Mouse (Mus musculus) liver, embryonic 12.5 days (tissue): ENCODE results near the gene Fbxo6. TPM values are rescaled to one million over a fixed set of nuclear protein-coding genes. Genes with fewer than 3 reads are reported as not detected.

Source experiments
- ATAC-seq: fragments of 200-750 bp; cut with Nextera tagmentation; 2 replicates; pipeline ENCODE4 v1.8.0; 2017; ENCODE audit warnings: moderate number of reproducible peaks, mild to moderate bottlenecking, moderate library complexity
- H3K27ac ChIP-seq: fragments of 300-500 bp; sonication (generic); 2 replicates; pipeline ENCODE4 v1.5.1; 2016; ENCODE audit warnings: mild to moderate bottlenecking
- H3K27me3 ChIP-seq: fragments of 300-500 bp; sonication (generic); replicated peaks from 2 replicates; pipeline ENCODE4 v1.6.1; 2016; ENCODE audit warnings: mild to moderate bottlenecking, moderate library complexity
- H3K36me3 ChIP-seq: fragments of 300-500 bp; sonication (generic); 2 replicates; pipeline ENCODE4 v1.6.1; 2016; ENCODE audit warnings: mild to moderate bottlenecking, moderate library complexity
- H3K4me1 ChIP-seq: fragments of 300-500 bp; sonication (generic); 2 replicates; pipeline ENCODE4 v1.6.1; 2016
- H3K4me2 ChIP-seq: fragments of 300-500 bp; sonication (generic); 2 replicates; pipeline ENCODE4 v1.6.1; 2016; ENCODE audit warnings: mild to moderate bottlenecking, moderate library complexity
- H3K4me3 ChIP-seq: fragments of 300-500 bp; sonication (generic); 2 replicates; pipeline ENCODE4 v1.5.1; 2016; ENCODE audit warnings: mild to moderate bottlenecking, moderate library complexity
- H3K9ac ChIP-seq: fragments of 300-500 bp; sonication (generic); 2 replicates; pipeline ENCODE4 v1.6.1; 2016; ENCODE audit warnings: mild to moderate bottlenecking, moderate library complexity
- H3K9me3 ChIP-seq: fragments of 300-500 bp; sonication (generic); replicated peaks from 2 replicates; pipeline ENCODE4 v1.6.1; 2016; ENCODE audit warnings: mild to moderate bottlenecking, moderate library complexity
- WGBS: fragments of 180-500 bp; shearing (Covaris S2); methylation state at CpG from one replicate; pipeline ENCODE4 v1.1.7; 2016; ENCODE audit not compliant: insufficient replicate concordance; 5-methylcytosine and 5-hydroxymethylcytosine counted together
- microRNA-seq: library from miRNA; unstranded; fragments of <30 nt; microRNA quantifications from one replicate; pipeline ENCODE4, GENCODE M21; 2017
- polyA plus RNA-seq: library from polyadenylated mRNA; unstranded; fragments of >200 nt; fragmentation: Nextera tagmentation; extraction: Ambion mirVana; gene quantifications from 2 replicates; pipeline ENCODE4 v1.2.1, GENCODE M21; 2016

Fbxo6 gene
- polyA plus RNA-seq, 1 experiment from 2014 or later, result 28.7 TPM

DNA sequence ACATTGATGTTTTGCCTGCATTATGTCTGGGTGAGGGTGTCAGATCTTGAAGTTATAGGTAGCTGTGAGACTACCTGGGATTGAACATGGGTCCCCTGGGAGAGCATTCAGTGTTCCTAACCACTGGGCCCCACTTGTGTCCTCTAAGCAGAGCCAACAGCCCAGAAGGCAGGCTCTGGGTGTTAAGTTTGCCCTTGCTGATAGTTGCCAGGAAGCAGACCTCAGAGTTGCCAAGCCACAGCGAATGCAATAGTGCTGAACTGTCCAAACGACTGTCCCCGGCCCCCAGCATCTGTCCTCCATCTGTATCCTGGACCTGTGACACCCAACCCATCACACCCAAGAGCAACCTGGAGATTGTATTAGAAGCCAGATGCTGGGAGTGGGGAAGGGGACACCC is 53.3 kb downstream of the Fbxo6 start:
- no peak overlapping the region for H3K27ac ChIP-seq
- no peaks in the 10 kb centered on the region for H3K9me3 ChIP-seq
- H3K4me2 ChIP-seq, result no peak overlapping the region
- no peak for ATAC-seq
- H3K4me3 ChIP-seq, result no peak overlapping the region
- 58% methylated on average over 3 of the region's 3 CpGs for WGBS
- peaks cover 7% of the 10 kb centered on the region; the same call in 1 of the 2 replicates for H3K4me1 ChIP-seq
- H3K27me3 ChIP-seq, result peaks cover 13% of the 10 kb centered on the region
- H3K36me3 ChIP-seq, result no peaks in the 10 kb centered on the region
- no peak overlapping the region for H3K9ac ChIP-seq

DNA sequence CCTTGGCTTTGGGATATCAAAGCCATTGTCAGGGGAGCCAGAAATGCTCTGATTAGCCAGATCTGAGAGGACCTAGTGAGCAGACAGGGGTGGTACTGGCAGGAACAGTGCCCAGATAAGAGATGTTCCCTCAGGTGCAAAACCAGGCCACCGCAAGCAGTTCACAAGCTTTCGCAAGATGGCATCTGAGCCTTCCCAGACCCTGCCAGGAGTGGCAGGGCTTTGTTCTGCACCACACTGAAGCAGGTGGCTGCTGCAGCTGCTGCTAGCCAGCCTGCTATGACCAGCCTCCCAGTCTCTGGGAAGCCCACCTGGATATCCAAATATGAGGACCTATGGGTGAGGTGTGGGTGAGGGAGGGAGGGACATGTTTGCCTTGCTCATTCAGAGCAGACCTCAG is 54.0 kb downstream of the Fbxo6 start:
- no peak for ATAC-seq
- H3K4me1 ChIP-seq, result peaks cover 7% of the 10 kb centered on the region; the same call in 1 of the 2 replicates
- H3K4me3 ChIP-seq, result no peak overlapping the region
- H3K4me2 ChIP-seq, result no peak overlapping the region
- H3K9me3 ChIP-seq, result no peaks in the 10 kb centered on the region
- WGBS, result 82% methylated on average over 2 of the region's 2 CpGs
- no peak overlapping the region for H3K27ac ChIP-seq
- H3K27me3 ChIP-seq, result peaks cover 13% of the 10 kb centered on the region
- H3K9ac ChIP-seq, result no peak overlapping the region
- no peaks in the 10 kb centered on the region for H3K36me3 ChIP-seq

Small RNA genes within 50 kb of the gene (microRNA-seq; reads per million reads assigned to microRNA genes)
- not detected for gene Mir7022

Other genes with a start within 250 kb of the Fbxo6 start
- 25.4 and 27.1 TPM in 2 replicates for gene Mfn2, start 247.4 kb downstream of the Fbxo6 start, polyA plus RNA-seq
- 26.4 TPM in 2 replicates for gene Plod1, start 215.4 kb downstream of the Fbxo6 start, polyA plus RNA-seq
- 19.1 and 21.0 TPM in 2 replicates for gene 2510039O18Rik, start 211.2 kb downstream of the Fbxo6 start, polyA plus RNA-seq
- not detected in 2 replicates for gene Nppb, start 166.4 kb downstream of the Fbxo6 start, polyA plus RNA-seq
- gene Nppa, start 151.4 kb downstream of the Fbxo6 start, polyA plus RNA-seq, result 1.3 and 2.0 TPM in 2 replicates
- gene Clcn6, start 113.3 kb downstream of the Fbxo6 start, polyA plus RNA-seq, result 2.1 and 2.4 TPM in 2 replicates
- 14.0 and 14.7 TPM in 2 replicates for gene Mthfr, start 113.1 kb downstream of the Fbxo6 start, polyA plus RNA-seq
- 12.3 and 12.5 TPM in 2 replicates for gene Agtrap, start 64.1 kb downstream of the Fbxo6 start, polyA plus RNA-seq
- gene Mad2l2, start 21.8 kb downstream of the Fbxo6 start, polyA plus RNA-seq, result 24.2 and 25.5 TPM in 2 replicates
- 0.08 TPM in 2 replicates for gene Draxin, start 21.4 kb downstream of the Fbxo6 start, polyA plus RNA-seq
- 1.6 and 1.7 TPM in 2 replicates for gene Fbxo44, start 8.3 kb upstream of the Fbxo6 start, polyA plus RNA-seq
- 0.43 and 0.50 TPM in 2 replicates for gene Fbxo2, start 8.5 kb upstream of the Fbxo6 start, polyA plus RNA-seq
- gene Disp3, start 135.8 kb upstream of the Fbxo6 start, polyA plus RNA-seq, result 0.07 and 0.11 TPM in 2 replicates